Mouse (Mus musculus) urinary bladder, adult 18-20 months (tissue): ENCODE measurements around the gene Cmtm2a.
"Not testable (repeated sequence)": the region's sequence is repeated elsewhere in the genome, so short reads cannot be mapped to it uniquely, and the experiment has no call there.

Source experiments
- DNase-seq, 2 experiments: peaks; one replicate each; pipeline ENCODE4 v3.0.0; 2022; ENCODE audit warnings: low spot score in 2 of 2, mixed read lengths in 2 of 2

Gene Cmtm2a

GRCm38 (mm10) chr8:104301577-104301976 is 8.6 kb upstream of the Cmtm2a start:
- not testable (repeated sequence) for DNase-seq

- DNase-seq, result no peak
Observed at GRCm38 (mm10) chr8:104294396-104294795, 1.4 kb upstream of the Cmtm2a start.

- no peak for DNase-seq
Observed at GRCm38 (mm10) chr8:104268937-104269440, 24.0 kb downstream of the Cmtm2a start.

GRCm38 (mm10) chr8:104268368-104268767 is 24.6 kb downstream of the Cmtm2a start:
- no peak for DNase-seq

- not testable (repeated sequence) for DNase-seq
Observed at GRCm38 (mm10) chr8:104264271-104264935, 28.6 kb downstream of the Cmtm2a start.

GRCm38 (mm10) chr8:104261802-104262201 is 31.2 kb downstream of the Cmtm2a start:
- not testable (repeated sequence) for DNase-seq

GRCm38 (mm10) chr8:104253016-104253415 is 40.0 kb downstream of the Cmtm2a start:
- DNase-seq, result no peak

- no peak for DNase-seq
Observed at GRCm38 (mm10) chr8:104251461-104251860, 41.5 kb downstream of the Cmtm2a start.

GRCm38 (mm10) chr8:104250439-104251367 is 42.3 kb downstream of the Cmtm2a start, which contains the start of gene Cklf:
TSS of gene Cklf (plus strand) at chr8:104250861.
- peak; percentile 76 to 80 for DNase-seq

- DNase-seq, result no peak
Observed at GRCm38 (mm10) chr8:104249442-104249996, 43.5 kb downstream of the Cmtm2a start.

GRCm38 (mm10) chr8:104248276-104248675 is 44.7 kb downstream of the Cmtm2a start, which contains the start of gene Tk2:
TSS of gene Tk2 (minus strand) at chr8:104248558.
- peak; percentile 56 to 60 for DNase-seq

GRCm38 (mm10) chr8:104247908-104248275 is 45.1 kb downstream of the Cmtm2a start:
- peak in 1 of 2 experiments; percentile 32 for DNase-seq

GRCm38 (mm10) chr8:104247054-104247907 is 45.7 kb downstream of the Cmtm2a start:
- peak in 1 of 2 experiments; percentile 18 for DNase-seq

GRCm38 (mm10) chr8:104246621-104247020 is 46.4 kb downstream of the Cmtm2a start:
- DNase-seq, result no peak

- DNase-seq, result no peak
Observed at GRCm38 (mm10) chr8:104242038-104242644, 50.8 kb downstream of the Cmtm2a start.

- DNase-seq, result no peak
Observed at GRCm38 (mm10) chr8:104239418-104239861, 53.5 kb downstream of the Cmtm2a start.

GRCm38 (mm10) chr8:104234573-104234972 is 58.4 kb downstream of the Cmtm2a start:
- DNase-seq, result no peak

- no peak for DNase-seq
Observed at GRCm38 (mm10) chr8:104232919-104233318, 60.1 kb downstream of the Cmtm2a start.

GRCm38 (mm10) chr8:104232039-104232438 is 60.9 kb downstream of the Cmtm2a start:
- no peak for DNase-seq
